Mouse (Mus musculus) cerebellum, adult 9-11 months (tissue): Measurements from ENCODE around the gene Itpkc.
"Not testable (repeated sequence)": the region's sequence is repeated elsewhere in the genome, so short reads cannot be mapped to it uniquely, and the experiment has no call there.

ENCODE experiments used
- DNase-seq: peaks from one replicate; pipeline ENCODE4 v3.0.0; 2022

Gene Itpkc

GRCm38 (mm10) chr7:27228281-27228821 lies at the start of gene Itpkc:
Itpkc (minus strand) TSS chr7:27228661.
- peak; percentile 91 for DNase-seq

- DNase-seq, result no peak
These were observed 48.7 kb upstream of the Itpkc start for GRCm38 (mm10) chr7:27277191-27277590.

- no peak for DNase-seq
These were observed 47.6 kb upstream of the Itpkc start for GRCm38 (mm10) chr7:27276021-27276420.

GRCm38 (mm10) chr7:27274916-27275315 lies 46.5 kb upstream of the Itpkc start:
- DNase-seq, result no peak

GRCm38 (mm10) chr7:27273739-27274351 lies 45.4 kb upstream of the Itpkc start:
- DNase-seq, result no peak

GRCm38 (mm10) chr7:27271423-27271822 lies 43.0 kb upstream of the Itpkc start:
- no peak for DNase-seq

GRCm38 (mm10) chr7:27266515-27267128 lies 38.2 kb upstream of the Itpkc start:
- DNase-seq, result no peak

- no peak for DNase-seq
These were observed 36.3 kb upstream of the Itpkc start for GRCm38 (mm10) chr7:27264761-27265160.

GRCm38 (mm10) chr7:27261888-27262287 lies 33.4 kb upstream of the Itpkc start:
- DNase-seq, result peak; percentile 51

- DNase-seq, result peak; percentile 59
These were observed 32.4 kb upstream of the Itpkc start for GRCm38 (mm10) chr7:27260856-27261255.

- DNase-seq, result no peak
These were observed 31.3 kb upstream of the Itpkc start for GRCm38 (mm10) chr7:27259771-27260170.

GRCm38 (mm10) chr7:27259271-27259721 lies 30.8 kb upstream of the Itpkc start:
- DNase-seq, result peak; percentile 74

GRCm38 (mm10) chr7:27258205-27258899 lies 29.9 kb upstream of the Itpkc start, which contains the start of gene Numbl:
Numbl (plus strand) TSS chr7:27258433.
- peak; percentile 96 for DNase-seq

- no peak for DNase-seq
These were observed 29.4 kb upstream of the Itpkc start for GRCm38 (mm10) chr7:27257852-27258204.

- peak; percentile 85 for DNase-seq
These were observed 28.8 kb upstream of the Itpkc start for GRCm38 (mm10) chr7:27257046-27257851.

GRCm38 (mm10) chr7:27255721-27256120 lies 27.3 kb upstream of the Itpkc start:
- peak; percentile 45 for DNase-seq

- no peak for DNase-seq
These were observed 23.5 kb upstream of the Itpkc start for GRCm38 (mm10) chr7:27251946-27252345.

GRCm38 (mm10) chr7:27249928-27250327 lies 21.5 kb upstream of the Itpkc start:
- no peak for DNase-seq

- no peak for DNase-seq
These were observed 20.7 kb upstream of the Itpkc start for GRCm38 (mm10) chr7:27249146-27249545.

- DNase-seq, result not testable (repeated sequence)
These were observed 15.6 kb upstream of the Itpkc start for GRCm38 (mm10) chr7:27244088-27244487.

- DNase-seq, result peak; percentile 17
These were observed 14.8 kb upstream of the Itpkc start for GRCm38 (mm10) chr7:27243211-27243610.

GRCm38 (mm10) chr7:27238568-27238967 lies 10.1 kb upstream of the Itpkc start:
- DNase-seq, result no peak

GRCm38 (mm10) chr7:27237527-27237926 lies 9.1 kb upstream of the Itpkc start:
- no peak for DNase-seq
